Mouse (Mus musculus) heart, postnatal 36 days (tissue): ENCODE results near the gene Rusc2. TPM values are rescaled to one million over a fixed set of nuclear protein-coding genes. Genes with fewer than 3 reads are reported as not detected.

ENCODE experiments used
- DNase-seq, 2 experiments: peaks; one replicate each; pipeline ENCODE4 v3.0.0; 2021 to 2022
- intact Hi-C: fragments of 180-260 bp; cut with DNase I; formaldehyde crosslinking; loops from one replicate; pipeline ENCODE4 v1.15.1; 2025
- total RNA-seq, 2 experiments: library from RNA; stranded (reverse); gene quantifications; 2 replicates each; pipeline ENCODE4 v1.2.3; 2021

Rusc2 gene
- total RNA-seq, 2 experiments from 2014 or later: 45.5 to 46.0 TPM

GRCm38 (mm10) chr4:43428180-43428861 is 46.5 kb downstream of the Rusc2 start:
- intact Hi-C loops: loop anchor here (10.0 kb wide), 1 partner anchor 436 kb away; no protein-coding TSS in a partner anchor
- DNase-seq: no peak

GRCm38 (mm10) chr4:43428946-43429345 is 47.2 kb downstream of the Rusc2 start, which contains the start of gene Fam166b:
Fam166b (minus strand) TSS chr4:43429134.
- intact Hi-C loops: loop anchor here (10.0 kb wide), 1 partner anchor 436 kb away; no protein-coding TSS in a partner anchor
- no peak for DNase-seq

GRCm38 (mm10) chr4:43431690-43432089 is 49.9 kb downstream of the Rusc2 start:
- DNase-seq: peak; percentile 82 to 87
- intact Hi-C loops: no loop called here

- intact Hi-C loops: no loop called here
- no peak for DNase-seq
Measured at GRCm38 (mm10) chr4:43432832-43433231, 51.1 kb downstream of the Rusc2 start.

GRCm38 (mm10) chr4:43441639-43442038 is 59.9 kb downstream of the Rusc2 start, which contains the start of gene Tesk1:
Tesk1 (plus strand) TSS chr4:43441939.
- DNase-seq: no peak
- intact Hi-C loops: loop anchor here (1.0 to 5.0 kb wide), 5 partner anchors 35 to 269 kb away; partner anchors contain the start of genes Creb3, Olfr71 and Tln1

GRCm38 (mm10) chr4:43442044-43442443 is 60.3 kb downstream of the Rusc2 start:
- intact Hi-C loops: loop anchor here (1.0 to 5.0 kb wide), 5 partner anchors 36 to 269 kb away; partner anchors contain the start of genes Creb3, Olfr71 and Tln1

GRCm38 (mm10) chr4:43442456-43443361 is 60.9 kb downstream of the Rusc2 start:
- peak; percentile 63 to 77 for DNase-seq
- intact Hi-C loops: loop anchor here (1.0 to 5.0 kb wide), 5 partner anchors 36 to 268 kb away; partner anchors contain the start of genes Creb3, Olfr71 and Tln1

More at GRCm38 (mm10) chr4:43442044-43442443, 60.3 kb downstream of the Rusc2 start:
- peak; percentile 99 for DNase-seq

- no peak for DNase-seq
- intact Hi-C loops: loop anchor here (2.0 to 5.0 kb wide), 4 partner anchors 35 to 267 kb away; partner anchors contain the start of genes Creb3, Olfr71 and Tln1
Measured at GRCm38 (mm10) chr4:43443511-43443910, 61.7 kb downstream of the Rusc2 start.

- no peak for DNase-seq
- intact Hi-C loops: no loop called here
Measured at GRCm38 (mm10) chr4:43447251-43447650, 65.5 kb downstream of the Rusc2 start.

- peak in 1 of 2 experiments; percentile 34 for DNase-seq
- intact Hi-C loops: no loop called here
Measured at GRCm38 (mm10) chr4:43448554-43448953, 66.8 kb downstream of the Rusc2 start.

GRCm38 (mm10) chr4:43452315-43452714 is 70.5 kb downstream of the Rusc2 start:
- intact Hi-C loops: no loop called here

GRCm38 (mm10) chr4:43453413-43453812 is 71.6 kb downstream of the Rusc2 start:
- no peak for DNase-seq
- intact Hi-C loops: no loop called here

More at GRCm38 (mm10) chr4:43452315-43452714, 70.5 kb downstream of the Rusc2 start:
- DNase-seq: no peak

- no peak for DNase-seq
- intact Hi-C loops: no loop called here
Measured at GRCm38 (mm10) chr4:43454041-43454836, 72.5 kb downstream of the Rusc2 start, which contains the start of gene Cd72. Cd72 (minus strand) TSS chr4:43454628.

GRCm38 (mm10) chr4:43456470-43456869 is 74.7 kb downstream of the Rusc2 start:
- no peak for DNase-seq
- intact Hi-C loops: no loop called here

GRCm38 (mm10) chr4:43457124-43457523 is 75.3 kb downstream of the Rusc2 start:
- intact Hi-C loops: no loop called here
- no peak for DNase-seq

GRCm38 (mm10) chr4:43463102-43463501 is 81.3 kb downstream of the Rusc2 start:
- intact Hi-C loops: no loop called here
- no peak for DNase-seq

- intact Hi-C loops: no loop called here
- DNase-seq: no peak
Measured at GRCm38 (mm10) chr4:43465935-43466334, 84.2 kb downstream of the Rusc2 start.

- intact Hi-C loops: no loop called here
- DNase-seq: no peak
Measured at GRCm38 (mm10) chr4:43466872-43467271, 85.1 kb downstream of the Rusc2 start.

- intact Hi-C loops: no loop called here
- DNase-seq: no peak
Measured at GRCm38 (mm10) chr4:43470301-43470700, 88.5 kb downstream of the Rusc2 start.

GRCm38 (mm10) chr4:43473636-43474035 is 91.9 kb downstream of the Rusc2 start:
- DNase-seq: no peak
- intact Hi-C loops: no loop called here
